In genomic region chr15:86206385-86206784, GRCm38 (mm10) we compare ENCODE assay signal across 11 mouse cellular contexts. TPM values are rescaled to one million over a fixed set of nuclear protein-coding genes. Genes with fewer than 3 reads are reported as not detected.
DNase-seq lines count a peak whose midpoint lies in the region; ATAC-seq and TF ChIP-seq lines count a peak whose summit lies in the region.
"Had no signal": no experiment of that assay in that cellular context is flagged by ENCODE, and none has a peak within 500 bp of the region (broad histone marks: within the 10 kb centered on the region; RNA-seq: fewer than 3 reads in every experiment).

No protein-coding gene starts in this region.

- no peak for TF ChIP-seq CTCF in forebrain, postnatal 0 days (IDR thresholded peaks at IDR 0.05; ENCODE audit: low read depth)

- no peaks in the 10 kb centered on the region for H3K36me3 ChIP-seq in intestine, embryonic 16.5 days (ENCODE audit: control insufficient read depth, insufficient read depth, low read length)
- no peaks in the 10 kb centered on the region for H3K36me3 ChIP-seq in intestine, embryonic 15.5 days
- H3K36me3 ChIP-seq in forebrain, postnatal 0 days (ENCODE audit: insufficient read depth), result 0 out of 2 replicates have a peak, but pooled peaks cover 4% of the 10 kb centered on the region

- H3K27me3 ChIP-seq in intestine, embryonic 16.5 days (replicated peaks; ENCODE audit: control insufficient read depth, insufficient read depth, low read length), result no peaks in the 10 kb centered on the region
- no peaks in the 10 kb centered on the region for H3K27me3 ChIP-seq in intestine, embryonic 15.5 days (replicated peaks)
- no peaks in the 10 kb centered on the region for H3K27me3 ChIP-seq in forebrain, postnatal 0 days (ENCODE audit: insufficient read depth, low read length)
- H3K27me3 ChIP-seq: liver, embryonic 13.5 days had no signal

- H3K27ac ChIP-seq in intestine, embryonic 16.5 days (ENCODE audit: low read length), result no peak overlapping the region
- no peak overlapping the region for H3K27ac ChIP-seq in intestine, embryonic 15.5 days
- no peak overlapping the region for H3K27ac ChIP-seq in forebrain, postnatal 0 days (ENCODE audit: low read depth, low read length)
- H3K27ac ChIP-seq: liver, embryonic 13.5 days had no signal

- no peak overlapping the region for H3K4me2 ChIP-seq in intestine, embryonic 16.5 days (ENCODE audit: low read depth, low read length)
- no peak overlapping the region for H3K4me2 ChIP-seq in intestine, embryonic 15.5 days (replicated peaks)
- no peak overlapping the region for H3K4me2 ChIP-seq in forebrain, postnatal 0 days (ENCODE audit: low read depth)
- H3K4me2 ChIP-seq: liver, embryonic 13.5 days; midbrain, embryonic 11.5 days had no signal

- no peak overlapping the region for H3K4me3 ChIP-seq in intestine, embryonic 16.5 days (ENCODE audit: low read length)
- H3K4me3 ChIP-seq in intestine, embryonic 15.5 days (replicated peaks), result no peak overlapping the region
- H3K4me3 ChIP-seq in forebrain, postnatal 0 days (ENCODE audit: low read depth, low read length), result no peak overlapping the region
- H3K4me3 ChIP-seq: liver, embryonic 13.5 days had no signal

- no peak overlapping the region for H3K9ac ChIP-seq in intestine, embryonic 16.5 days (ENCODE audit: low read depth, low read length)
- H3K9ac ChIP-seq in intestine, embryonic 15.5 days, result no peak overlapping the region
- no peak overlapping the region for H3K9ac ChIP-seq in forebrain, postnatal 0 days
- H3K9ac ChIP-seq: liver, embryonic 13.5 days had no signal

- DNase-seq in cerebellum, postnatal 25 days, result peak; percentile 56 to 58
- DNase-seq in gonadal fat pad, adult 2 months (ENCODE audit: low read depth), result peak; percentile 46
- peak; percentile 65 for DNase-seq in kidney, postnatal 14 days
- DNase-seq in right cerebral cortex, adult 18-20 months, result no peak
- DNase-seq in forebrain, postnatal 0 days, result no peak
- DNase-seq: liver, embryonic 13.5 days had no signal

- no peaks in the 10 kb centered on the region for H3K9me3 ChIP-seq in intestine, embryonic 16.5 days (ENCODE audit: control insufficient read depth, low read length)
- no peaks in the 10 kb centered on the region for H3K9me3 ChIP-seq in intestine, embryonic 15.5 days
- H3K9me3 ChIP-seq in forebrain, postnatal 0 days (ENCODE audit: low read length), result no peaks in the 10 kb centered on the region
- H3K9me3 ChIP-seq: liver, embryonic 13.5 days had no signal

- WGBS in intestine, embryonic 16.5 days, result 68% methylated on average over 4 of the region's 4 CpGs
- 71% methylated on average over 4 of the region's 4 CpGs for WGBS in intestine, embryonic 15.5 days
- WGBS in forebrain, postnatal 0 days, result 54% methylated on average over 4 of the region's 4 CpGs

- no peak for ATAC-seq in cerebellum, adult (ENCODE audit: insufficient number of reproducible peaks, low FRiP score, low TSS enrichment)
- peak; percentile 47 for ATAC-seq in intestine, embryonic 16.5 days
- no peak for ATAC-seq in intestine, embryonic 15.5 days
- ATAC-seq in forebrain, postnatal 0 days, result no peak
- ATAC-seq: activated CD4-positive, CD25-positive, alpha-beta regulatory T cell, adult 4 months had no signal

- peaks cover 2% of the 10 kb centered on the region; the same call in 1 of the 2 replicates for H3K4me1 ChIP-seq in intestine, embryonic 16.5 days (ENCODE audit: control insufficient read depth, insufficient read depth, low read length)
- H3K4me1 ChIP-seq in intestine, embryonic 15.5 days (replicated peaks), result peaks cover 8% of the 10 kb centered on the region
- no peaks in the 10 kb centered on the region for H3K4me1 ChIP-seq in forebrain, postnatal 0 days (ENCODE audit: insufficient read depth)

RNA-seq across cellular contexts. Expression of gene Tbc1d22a, which starts 7.9 kb away (rescaled TPM):
- 12.5 and 13.7 TPM in 2 replicates for polyA plus RNA-seq in intestine, embryonic 16.5 days (2015; fragmentation: Nextera tagmentation; extraction: Ambion mirVana)
- 10.0 and 10.9 TPM in 2 replicates for polyA plus RNA-seq in intestine, embryonic 15.5 days (2015; fragmentation: Nextera tagmentation; extraction: Ambion mirVana)
- 43.8 and 48.1 TPM in 2 replicates for polyA plus RNA-seq in gonadal fat pad, adult 2 months (2012; rRNA removed)
- 20.5 and 22.1 TPM in 2 replicates for total RNA-seq in forebrain, postnatal 0 days (2014; rRNA removed)
- 12.1 and 13.1 TPM in 2 replicates for polyA plus RNA-seq in forebrain, postnatal 0 days (2015; fragmentation: Nextera tagmentation; extraction: Ambion mirVana)

RNA-seq across cellular contexts. Expression of gene Cerk, which starts 20.4 kb away (rescaled TPM):
- 7.9 and 8.0 TPM in 2 replicates for polyA plus RNA-seq in intestine, embryonic 16.5 days (2015; fragmentation: Nextera tagmentation; extraction: Ambion mirVana)
- 8.4 and 8.9 TPM in 2 replicates for polyA plus RNA-seq in intestine, embryonic 15.5 days (2015; fragmentation: Nextera tagmentation; extraction: Ambion mirVana)
- polyA plus RNA-seq in gonadal fat pad, adult 2 months (2012; rRNA removed), result 16.1 and 16.4 TPM in 2 replicates
- 31.7 and 32.9 TPM in 2 replicates for total RNA-seq in forebrain, postnatal 0 days (2014; rRNA removed)
- 14.5 and 18.0 TPM in 2 replicates for polyA plus RNA-seq in forebrain, postnatal 0 days (2015; fragmentation: Nextera tagmentation; extraction: Ambion mirVana)

Comparison
In these comparisons a context has a peak if more than half of its experiments do, and no peak if none do; other contexts are left out.
1. DNase-seq: peak in cerebellum, postnatal 25 days (2 of 2), gonadal fat pad, adult 2 months (single experiment) and kidney, postnatal 14 days (single experiment); none in right cerebral cortex, adult 18-20 months (single experiment) and forebrain, postnatal 0 days (single experiment).